Mouse (Mus musculus): ENCODE data around the gene Crb1.

GRCm38 (mm10) chr1:139378861-139379620, 2.1 kb upstream of the Crb1 start:
- TF ChIP-seq CTCF (IDR thresholded peaks at IDR 0.05; ENCODE audit: extremely low read depth, insufficient read length, insufficient replicate concordance, low read depth, low read length), result no peak
- no peak for TF ChIP-seq POLR2A (IDR thresholded peaks at IDR 0.05; ENCODE audit: low read depth, low read length)

Data from small intestine, adult 2 months (tissue).